Mouse (Mus musculus) activated CD4-positive, CD25-positive, alpha-beta regulatory T cell, adult 9 weeks (primary cell): ENCODE results near the gene Dcaf15. TPM values are rescaled to one million over a fixed set of nuclear protein-coding genes. Genes with fewer than 3 reads are reported as not detected.

Experiments
- polyA plus RNA-seq: library from polyadenylated mRNA; unstranded; fragments of 100-300 nt; shearing (Covaris generic); gene quantifications from one replicate; pipeline ENCODE4 v1.2.1, GENCODE M21; 2017

Gene Dcaf15
- 27.6 TPM for polyA plus RNA-seq

GRCm38 (mm10) chr8:84104697-84105609 lies at the start of gene Dcaf15:
Gene Dcaf15 (minus strand): TSS chr8:84104768.

GRCm38 (mm10) chr8:84147769-84148530 lies 43.4 kb upstream of the Dcaf15 start, which contains the start of the genes Cc2d1a and 4930432K21Rik:
Gene Cc2d1a (minus strand): TSS chr8:84147936.
Gene 4930432K21Rik (plus strand): TSS chr8:84148025.

GRCm38 (mm10) chr8:84125656-84126055 lies 21.1 kb upstream of the Dcaf15 start, which contains the start of gene Podnl1:
Gene Podnl1 (plus strand): TSS chr8:84125989.

GRCm38 (mm10) chr8:84066291-84066930 lies 38.2 kb downstream of the Dcaf15 start, which contains the start of gene Rfx1:
Gene Rfx1 (plus strand): TSS chr8:84066834.

GRCm38 (mm10) chr8:84065037-84065436 lies 39.5 kb downstream of the Dcaf15 start, which contains the start of gene Gm10643:
Gene Gm10643 (minus strand): TSS chr8:84065137.

Other genes with a start within 250 kb of the Dcaf15 start
- 3.8 TPM for gene Adgrl1, start 204.7 kb downstream of the Dcaf15 start, polyA plus RNA-seq
- gene Gm10644, start 149.6 kb downstream of the Dcaf15 start, polyA plus RNA-seq, result 0.82 TPM
- 28.8 TPM for gene Asf1b, start 149.3 kb downstream of the Dcaf15 start, polyA plus RNA-seq
- 2.7 TPM for gene Prkaca, start 131.8 kb downstream of the Dcaf15 start, polyA plus RNA-seq
- 2.2 TPM for gene Samd1, start 107.1 kb downstream of the Dcaf15 start, polyA plus RNA-seq
- 0.62 TPM for gene 1700067K01Rik, start 103.3 kb downstream of the Dcaf15 start, polyA plus RNA-seq
- 0.75 TPM for gene 2210011C24Rik, start 92.6 kb downstream of the Dcaf15 start, polyA plus RNA-seq
- 3.6 TPM for gene Palm3, start 83.3 kb downstream of the Dcaf15 start, polyA plus RNA-seq
- 383 TPM for gene Il27ra, start 62.2 kb downstream of the Dcaf15 start, polyA plus RNA-seq
- 189 TPM for gene Rln3, start 59.8 kb downstream of the Dcaf15 start, polyA plus RNA-seq
- 1.1 TPM for gene Gm10643, start 39.6 kb downstream of the Dcaf15 start, polyA plus RNA-seq
- 42.2 TPM for gene Rfx1, start 37.9 kb downstream of the Dcaf15 start, polyA plus RNA-seq
- gene Podnl1, start 21.2 kb upstream of the Dcaf15 start, polyA plus RNA-seq, result 22.3 TPM
- gene Cc2d1a, start 43.2 kb upstream of the Dcaf15 start, polyA plus RNA-seq, result 52.1 TPM
- 1.3 TPM for gene 4930432K21Rik, start 43.3 kb upstream of the Dcaf15 start, polyA plus RNA-seq
- not detected for gene Nanos3, start 80.4 kb upstream of the Dcaf15 start, polyA plus RNA-seq
- gene Zswim4, start 132.3 kb upstream of the Dcaf15 start, polyA plus RNA-seq, result 4.1 TPM
- gene D8Ertd738e, start 145.0 kb upstream of the Dcaf15 start, polyA plus RNA-seq, result 293 TPM
- 20.3 TPM for gene Mri1, start 152.6 kb upstream of the Dcaf15 start, polyA plus RNA-seq
- gene Ccdc130, start 165.6 kb upstream of the Dcaf15 start, polyA plus RNA-seq, result 40.9 TPM